Mouse (Mus musculus) layer of hippocampus, adult 2 months (tissue): ENCODE results near the gene Mrps16. TPM values are rescaled to one million over a fixed set of nuclear protein-coding genes. Genes with fewer than 3 reads are reported as not detected.

Source experiments
- DNase-seq, 2 experiments: peaks; one replicate each; pipeline ENCODE4 v3.0.0; 2022; ENCODE audit warnings: low spot score in 2 of 2
- H3K27ac ChIP-seq: fragments of 200-600 bp; 2 replicates; pipeline ENCODE4 v1.8.1; 2022
- H3K4me3 ChIP-seq: fragments of 200-600 bp; 2 replicates; pipeline ENCODE4 v1.8.1; 2022; ENCODE audit warnings: mild to moderate bottlenecking
- CTCF ChIP-seq: fragments of 200-600 bp; conservative IDR thresholded peaks from 2 replicates; pipeline ENCODE4 v1.8.1; 2022; ENCODE audit warnings: antibody characterized with exemption, mild to moderate bottlenecking, moderate library complexity
- total RNA-seq, 2 experiments: library from RNA; stranded (reverse); gene quantifications; 2 replicates each; pipeline ENCODE4 v1.2.3; 2021

Mrps16 gene
- total RNA-seq, 2 experiments from 2014 or later = 35.0 to 35.2 TPM

DNA sequence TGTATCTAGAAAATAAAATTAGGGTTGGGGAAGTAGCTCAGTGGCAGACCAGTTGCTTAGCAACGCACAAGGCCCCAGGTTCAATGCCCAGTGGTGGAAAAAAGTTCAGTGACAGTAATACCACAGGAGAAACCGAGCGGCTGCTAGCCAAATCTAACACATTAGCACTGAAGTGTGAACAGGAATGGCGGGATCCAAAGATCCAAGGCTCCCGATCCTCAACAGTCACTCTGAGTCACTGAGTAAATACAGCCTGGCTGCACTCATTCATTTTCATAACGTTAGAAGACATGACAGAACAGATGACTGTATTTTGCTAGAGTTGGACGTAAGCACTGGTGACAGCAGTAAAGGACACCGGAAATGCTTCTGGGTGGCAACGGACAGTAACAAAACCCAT lies 47.5 kb downstream of the Mrps16 start:
- TF ChIP-seq CTCF = no peak
- no peak for DNase-seq
- H3K27ac ChIP-seq = no peak overlapping the region
- no peak overlapping the region for H3K4me3 ChIP-seq

DNA sequence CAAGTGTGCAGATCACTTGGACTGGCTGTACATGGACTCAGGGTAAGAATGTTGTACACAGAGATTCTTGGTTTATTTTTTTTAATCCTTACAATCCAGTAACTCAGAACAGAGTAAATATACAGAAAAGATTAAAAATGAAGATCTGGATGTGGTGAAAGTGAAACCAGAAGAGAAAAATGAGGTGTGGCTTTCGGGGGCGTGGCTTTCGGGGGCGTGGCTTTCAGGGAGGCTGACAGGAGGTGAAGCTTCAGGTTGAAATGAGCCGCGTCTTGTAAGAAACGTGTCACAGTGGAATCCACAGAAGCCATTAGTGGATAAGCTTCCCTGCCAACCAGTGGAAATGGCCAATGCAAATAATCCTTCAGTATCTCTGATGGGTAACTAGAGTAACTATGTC lies 52.6 kb downstream of the Mrps16 start:
- TF ChIP-seq CTCF = no peak
- no peak for DNase-seq
- Histone ChIP-seq H3K4me3 (no peak overlapping the region), H3K27ac (no peak overlapping the region)

DNA sequence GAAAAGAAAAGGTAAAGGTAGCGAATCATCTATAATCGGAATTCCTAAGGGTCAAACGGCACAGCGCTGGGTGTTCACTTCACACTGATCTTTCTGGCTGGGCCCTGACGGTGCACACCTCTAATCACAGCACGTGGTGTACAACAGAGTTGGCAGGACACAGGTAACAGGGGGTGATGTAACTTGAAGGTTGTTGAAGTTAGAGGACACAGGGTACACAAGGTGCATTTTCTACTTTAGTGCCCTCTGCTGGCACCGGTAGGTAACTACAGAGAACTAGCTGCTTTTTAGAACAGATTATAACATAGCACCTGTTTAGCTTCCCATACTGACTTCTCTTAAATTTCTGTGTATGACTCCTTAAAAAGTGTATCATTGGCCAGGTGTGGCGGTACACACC lies 53.3 kb downstream of the Mrps16 start:
- no peak for DNase-seq
- H3K4me3 ChIP-seq = no peak overlapping the region
- no peak overlapping the region for H3K27ac ChIP-seq
- TF ChIP-seq CTCF = peak; percentile 82

GRCm38 (mm10) chr14:20339415-20339814 lies 54.0 kb downstream of the Mrps16 start:
- no peak overlapping the region for H3K4me3 ChIP-seq
- no peak overlapping the region for H3K27ac ChIP-seq
- TF ChIP-seq CTCF = peak; percentile 40
- no peak for DNase-seq

Other genes starting within 250 kb of the Mrps16 start
- under 1 TPM; 0.10 to 0.23 TPM for gene Kcnk5, start 211.8 kb downstream of the Mrps16 start, total RNA-seq
- not detected for gene Kcnk16, start 124.4 kb downstream of the Mrps16 start, total RNA-seq
- 10 to 100 TPM; 22.6 to 27.6 TPM for gene Nudt13, start 98.9 kb downstream of the Mrps16 start, total RNA-seq
- gene Ecd, start 45.5 kb downstream of the Mrps16 start, total RNA-seq = 10 to 100 TPM; 31.7 to 37.2 TPM
- 10 to 100 TPM; 46.6 to 52.8 TPM for gene Fam149b, start 45.5 kb downstream of the Mrps16 start, total RNA-seq
- gene Dnajc9, start 4.7 kb downstream of the Mrps16 start, total RNA-seq = 10 to 100 TPM; 23.8 to 29.6 TPM
- 1 to 10 TPM in 1 of 2 experiments, under 1 TPM in 1; 0.51 to 1.4 TPM for gene Cfap70, start 58.6 kb upstream of the Mrps16 start, total RNA-seq
- gene Anxa7, start 86.5 kb upstream of the Mrps16 start, total RNA-seq = 10 to 100 TPM; 69.0 to 69.6 TPM
- gene Mss51, start 103.3 kb upstream of the Mrps16 start, total RNA-seq = 1 to 10 TPM; 1.0 to 1.3 TPM
- gene Ppp3cb, start 152.9 kb upstream of the Mrps16 start, total RNA-seq = 100 to 1,000 TPM; 302 to 305 TPM
- 10 to 100 TPM; 51.4 to 57.1 TPM for gene Usp54, start 247.4 kb upstream of the Mrps16 start, total RNA-seq